Comparison of ENCODE assay signal across 8 mouse cellular contexts in genomic region chr17:46201151-46201550, GRCm38 (mm10). TPM values are rescaled to one million over a fixed set of nuclear protein-coding genes. Genes with fewer than 3 reads are reported as not detected.
A peak's percentile ranks its signal among the peaks of the same experiment; 100 is the strongest.
DNase-seq lines count a peak whose midpoint lies in the region; ATAC-seq and TF ChIP-seq lines count a peak whose summit lies in the region.

No protein-coding gene starts in this region.

- TF ChIP-seq CTCF in bone marrow macrophage, adult 2 months (IDR thresholded peaks at IDR 0.05; ENCODE audit: low read depth, low read length), result no peak
- TF ChIP-seq CTCF in midbrain, postnatal 0 days (IDR thresholded peaks at IDR 0.05), result no peak

- DNase-seq in kidney, postnatal 10 days, result peak; percentile 17
- DNase-seq in kidney, adult 18-20 months, result no peak
- no peak for DNase-seq in midbrain, postnatal 0 days (ENCODE audit: low spot score)
- no peak for DNase-seq in layer of hippocampus, adult 9-10 months (ENCODE audit: low spot score)
- DNase-seq in yolk sac, embryonic 10.5 days (ENCODE audit: low spot score), result no peak

- peaks cover 12% of the 10 kb centered on the region for H3K4me1 ChIP-seq in bone marrow macrophage, adult 2 months (ENCODE audit: control insufficient read depth, insufficient read depth, low read length)
- H3K4me1 ChIP-seq in hindbrain, embryonic 16.5 days (ENCODE audit: control insufficient read depth, insufficient read depth, low read depth, low read length), result peaks cover 30% of the 10 kb centered on the region
- H3K4me1 ChIP-seq in midbrain, postnatal 0 days (ENCODE audit: insufficient read depth, low read length), result peaks cover 18% of the 10 kb centered on the region

- no peaks in the 10 kb centered on the region for H3K27me3 ChIP-seq in hindbrain, embryonic 16.5 days (replicated peaks; ENCODE audit: control insufficient read depth, insufficient read depth, low read length)
- H3K27me3 ChIP-seq in midbrain, postnatal 0 days (ENCODE audit: insufficient read depth, low read length), result no peaks in the 10 kb centered on the region

- H3K4me3 ChIP-seq in bone marrow macrophage, adult 2 months (ENCODE audit: insufficient read depth, low read length), result peak overlapping the region; percentile 29
- peak overlapping the region; percentile 11; the same call in 1 of the 2 replicates for H3K4me3 ChIP-seq in hindbrain, embryonic 16.5 days (ENCODE audit: low read length)
- no peak overlapping the region for H3K4me3 ChIP-seq in midbrain, postnatal 0 days (ENCODE audit: low read depth, low read length)

- 61% methylated on average over 6 of the region's 6 CpGs for WGBS in hindbrain, embryonic 16.5 days
- WGBS in midbrain, postnatal 0 days, result 67% methylated on average over 6 of the region's 6 CpGs

- no peak overlapping the region for H3K27ac ChIP-seq in bone marrow macrophage, adult 2 months (ENCODE audit: insufficient read depth, low read depth, low read length)
- no peak overlapping the region for H3K27ac ChIP-seq in hindbrain, embryonic 16.5 days (ENCODE audit: low read depth, low read length)
- no peak overlapping the region for H3K27ac ChIP-seq in midbrain, postnatal 0 days (ENCODE audit: low read depth, low read length)

- peaks cover 17% of the 10 kb centered on the region for H3K36me3 ChIP-seq in hindbrain, embryonic 16.5 days (ENCODE audit: control insufficient read depth, insufficient read depth, low read length)
- peaks cover 15% of the 10 kb centered on the region for H3K36me3 ChIP-seq in midbrain, postnatal 0 days (ENCODE audit: insufficient read depth, low read length)

- no peaks in the 10 kb centered on the region for H3K9me3 ChIP-seq in hindbrain, embryonic 16.5 days (ENCODE audit: control insufficient read depth, low read length)
- no peaks in the 10 kb centered on the region for H3K9me3 ChIP-seq in midbrain, postnatal 0 days (ENCODE audit: low read length)

- TF ChIP-seq POLR2A in bone marrow macrophage, adult 2 months (IDR thresholded peaks at IDR 0.05; ENCODE audit: borderline replicate concordance, low read depth, low read length), result no peak

- ATAC-seq in hindbrain, embryonic 16.5 days, result no peak
- no peak for ATAC-seq in midbrain, postnatal 0 days (ENCODE audit: low FRiP score)
- ATAC-seq in cerebellum, adult (ENCODE audit: insufficient number of reproducible peaks, low FRiP score, low TSS enrichment), result no peak

- no peak overlapping the region for H3K9ac ChIP-seq in hindbrain, embryonic 16.5 days (ENCODE audit: low read depth, low read length)
- no peak overlapping the region for H3K9ac ChIP-seq in midbrain, postnatal 0 days (replicated peaks; ENCODE audit: low read length, poor library complexity, severe bottlenecking)

- H3K4me2 ChIP-seq in hindbrain, embryonic 16.5 days (ENCODE audit: low read length), result peak overlapping the region; percentile 93
- peak overlapping the region; percentile 74 for H3K4me2 ChIP-seq in midbrain, postnatal 0 days (ENCODE audit: low read depth, low read length, poor library complexity, severe bottlenecking)

RNA-seq across cellular contexts. Expression of gene Polh, which starts 1.3 kb away (rescaled TPM):
- polyA plus RNA-seq in bone marrow macrophage, adult 2 months (2012; ENCODE audit: insufficient read depth, insufficient read length, missing spikeins), result 13.7 and 14.4 TPM in 2 replicates
- polyA plus RNA-seq in hindbrain, embryonic 16.5 days (2015; fragmentation: Nextera tagmentation; extraction: Ambion mirVana), result 6.2 and 8.4 TPM in 2 replicates
- total RNA-seq in midbrain, postnatal 0 days (2014; rRNA removed), result 7.9 and 9.6 TPM in 2 replicates
- polyA plus RNA-seq in midbrain, postnatal 0 days (2015; fragmentation: Nextera tagmentation; extraction: Ambion mirVana), result 4.2 and 4.5 TPM in 2 replicates

RNA-seq across cellular contexts. Expression of gene Xpo5, which starts 1.4 kb away (rescaled TPM):
- 16.6 and 17.3 TPM in 2 replicates for polyA plus RNA-seq in bone marrow macrophage, adult 2 months (2012; ENCODE audit: insufficient read depth, insufficient read length, missing spikeins)
- polyA plus RNA-seq in hindbrain, embryonic 16.5 days (2015; fragmentation: Nextera tagmentation; extraction: Ambion mirVana), result 29.0 and 35.7 TPM in 2 replicates
- 50.5 and 56.7 TPM in 2 replicates for total RNA-seq in midbrain, postnatal 0 days (2014; rRNA removed)
- 23.6 and 24.0 TPM in 2 replicates for polyA plus RNA-seq in midbrain, postnatal 0 days (2015; fragmentation: Nextera tagmentation; extraction: Ambion mirVana)

RNA-seq across cellular contexts. Expression of gene Gtpbp2, which starts 40.3 kb away (rescaled TPM):
- 126 and 134 TPM in 2 replicates for polyA plus RNA-seq in bone marrow macrophage, adult 2 months (2012; ENCODE audit: insufficient read depth, insufficient read length, missing spikeins)
- polyA plus RNA-seq in hindbrain, embryonic 16.5 days (2015; fragmentation: Nextera tagmentation; extraction: Ambion mirVana), result 39.6 and 41.0 TPM in 2 replicates
- 72.3 and 82.2 TPM in 2 replicates for total RNA-seq in midbrain, postnatal 0 days (2014; rRNA removed)
- polyA plus RNA-seq in midbrain, postnatal 0 days (2015; fragmentation: Nextera tagmentation; extraction: Ambion mirVana), result 25.9 TPM in 2 replicates

RNA-seq across cellular contexts. Expression of gene Polr1c, which starts 46.7 kb away (rescaled TPM):
- 29.9 and 30.7 TPM in 2 replicates for polyA plus RNA-seq in bone marrow macrophage, adult 2 months (2012; ENCODE audit: insufficient read depth, insufficient read length, missing spikeins)
- polyA plus RNA-seq in hindbrain, embryonic 16.5 days (2015; fragmentation: Nextera tagmentation; extraction: Ambion mirVana), result 72.4 and 76.6 TPM in 2 replicates
- total RNA-seq in midbrain, postnatal 0 days (2014; rRNA removed), result 54.1 and 54.7 TPM in 2 replicates
- polyA plus RNA-seq in midbrain, postnatal 0 days (2015; fragmentation: Nextera tagmentation; extraction: Ambion mirVana), result 55.5 and 59.2 TPM in 2 replicates

RNA-seq across cellular contexts. Expression of gene Yipf3, which starts 46.7 kb away (rescaled TPM):
- polyA plus RNA-seq in bone marrow macrophage, adult 2 months (2012; ENCODE audit: insufficient read depth, insufficient read length, missing spikeins), result 121 and 143 TPM in 2 replicates
- 101 and 105 TPM in 2 replicates for polyA plus RNA-seq in hindbrain, embryonic 16.5 days (2015; fragmentation: Nextera tagmentation; extraction: Ambion mirVana)
- 18.9 and 24.8 TPM in 2 replicates for total RNA-seq in midbrain, postnatal 0 days (2014; rRNA removed)
- 70.6 and 77.4 TPM in 2 replicates for polyA plus RNA-seq in midbrain, postnatal 0 days (2015; fragmentation: Nextera tagmentation; extraction: Ambion mirVana)
